Mouse (Mus musculus) bone marrow macrophage, adult 2 months (primary cell): ENCODE results near the gene Lrrc8b. TPM values are rescaled to one million over a fixed set of nuclear protein-coding genes. Genes with fewer than 3 reads are reported as not detected.

Experiments
- H3K27ac ChIP-seq: 2 replicates; pipeline ENCODE4 v1.5.1; 2012; ENCODE audit warnings: low read depth, low read length; ENCODE audit not compliant: insufficient read depth
- H3K4me1 ChIP-seq: 2 replicates; pipeline ENCODE4 v1.6.1; 2012; ENCODE audit warnings: low read length; ENCODE audit not compliant: control insufficient read depth, insufficient read depth
- H3K4me3 ChIP-seq: 2 replicates; pipeline ENCODE4 v1.5.1; 2012; ENCODE audit warnings: mild to moderate bottlenecking, low read length, moderate library complexity; ENCODE audit not compliant: insufficient read depth
- CTCF ChIP-seq: IDR thresholded peaks from 2 replicates; pipeline ENCODE4 v1.5.1; 2012; ENCODE audit warnings: low read depth, mild to moderate bottlenecking, low read length, moderate library complexity
- POLR2A ChIP-seq: IDR thresholded peaks from 2 replicates; pipeline ENCODE4 v1.6.1; 2012; ENCODE audit warnings: mild to moderate bottlenecking, low read depth, low read length, borderline replicate concordance
- polyA plus RNA-seq: library from polyadenylated mRNA; stranded (reverse); fragments of >200 nt; gene quantifications from 2 replicates; pipeline ENCODE4 v1.2.4, GENCODE M21; 2012; ENCODE audit not compliant: missing spikeins, insufficient read depth, insufficient read length

The Lrrc8b gene
- polyA plus RNA-seq, 1 experiment: 6.5 TPM

DNA sequence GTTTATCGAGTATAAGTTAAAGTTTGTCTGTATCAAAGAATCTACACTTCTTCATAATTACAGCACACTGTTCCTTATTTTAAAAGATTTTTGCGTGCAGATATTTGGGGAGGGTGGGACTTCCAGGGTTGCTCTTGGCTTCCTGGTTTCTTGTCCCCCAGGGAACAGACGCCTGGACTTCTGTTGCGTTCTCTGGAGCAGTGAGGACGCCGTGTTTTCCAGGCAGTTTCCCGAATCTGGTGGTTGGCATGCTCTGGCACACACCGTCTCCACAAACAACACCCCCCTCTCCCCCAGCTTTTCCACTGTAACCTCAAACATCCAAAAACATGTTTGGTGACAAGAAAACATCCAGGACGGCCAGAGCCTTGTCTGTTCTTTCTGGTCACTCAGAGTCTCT lies 111.2 kb downstream of the Lrrc8b start:
- Histone ChIP-seq H3K4me3 (no peak overlapping the region), H3K4me1 (peaks cover 5% of the 10 kb centered on the region; the same call in 1 of the 2 replicates), H3K27ac (no peak overlapping the region)
- no peak for TF ChIP-seq CTCF
- no peak for TF ChIP-seq POLR2A

DNA sequence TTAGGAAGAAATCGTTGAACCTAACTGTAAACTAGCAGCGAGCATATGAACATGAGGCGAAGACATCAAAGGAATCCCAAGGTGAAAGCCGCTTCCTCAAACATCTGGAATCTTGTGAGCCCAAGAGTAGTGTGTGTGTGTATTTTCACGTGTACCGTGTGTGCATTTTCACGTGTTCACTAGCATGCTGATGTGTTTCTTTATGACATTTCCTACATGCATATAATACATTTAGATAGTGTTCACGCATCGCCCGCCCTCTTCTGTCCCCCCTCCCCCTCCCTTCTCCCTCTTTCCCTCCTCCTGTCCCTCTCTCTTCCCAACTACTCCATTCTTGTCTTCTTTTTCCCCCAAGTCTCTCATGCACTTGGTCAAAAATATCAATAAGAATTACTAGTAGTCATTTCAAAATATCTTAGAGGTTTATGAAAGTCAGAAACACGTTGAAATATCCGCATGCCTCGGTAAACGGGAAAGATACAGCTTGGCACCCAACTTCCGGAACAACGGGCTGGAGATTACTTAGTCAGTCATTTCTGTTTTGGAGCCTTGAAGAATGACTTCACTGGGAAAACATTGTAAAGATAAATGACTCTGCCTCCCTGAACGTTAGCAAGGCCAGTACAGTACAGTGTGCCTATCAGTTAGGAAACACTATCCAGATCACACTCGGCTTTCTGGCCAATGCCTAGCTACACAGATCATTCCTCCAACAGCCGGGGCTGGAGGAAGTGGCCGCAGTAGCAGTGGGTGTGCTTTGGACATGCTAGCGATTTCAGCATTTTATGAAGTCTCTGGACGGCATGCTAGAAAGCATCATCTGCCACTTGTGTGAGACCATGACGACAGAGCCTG lies 112.1 kb downstream of the Lrrc8b start:
- H3K27ac ChIP-seq: no peak overlapping the region
- H3K4me3 ChIP-seq: no peak overlapping the region
- H3K4me1 ChIP-seq: peaks cover 5% of the 10 kb centered on the region; the same call in 1 of the 2 replicates
- TF ChIP-seq CTCF (no peak), POLR2A (no peak)

DNA sequence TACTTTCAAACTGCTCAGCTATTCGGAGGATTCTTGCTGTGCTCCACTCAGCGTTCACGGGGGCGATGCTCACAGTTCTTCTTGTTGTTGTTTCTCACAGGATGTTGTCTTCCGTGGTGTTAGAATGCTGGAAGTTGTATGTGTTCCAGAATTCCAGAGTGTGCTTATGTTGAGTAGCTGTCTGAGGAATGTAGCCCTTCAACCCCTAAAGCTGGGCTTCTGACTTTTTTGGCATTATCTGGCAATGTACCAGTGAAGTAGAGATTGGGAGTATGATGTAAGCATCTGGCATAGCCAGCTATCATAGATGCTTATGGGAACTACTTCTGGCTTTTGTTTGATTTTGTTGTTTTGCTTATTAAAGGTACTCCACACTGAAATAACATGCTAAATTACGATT lies 115.0 kb downstream of the Lrrc8b start:
- Histone ChIP-seq H3K27ac (no peak overlapping the region), H3K4me1 (peaks cover 5% of the 10 kb centered on the region; the same call in 1 of the 2 replicates), H3K4me3 (no peak overlapping the region)
- TF ChIP-seq CTCF: no peak
- TF ChIP-seq POLR2A: no peak

DNA sequence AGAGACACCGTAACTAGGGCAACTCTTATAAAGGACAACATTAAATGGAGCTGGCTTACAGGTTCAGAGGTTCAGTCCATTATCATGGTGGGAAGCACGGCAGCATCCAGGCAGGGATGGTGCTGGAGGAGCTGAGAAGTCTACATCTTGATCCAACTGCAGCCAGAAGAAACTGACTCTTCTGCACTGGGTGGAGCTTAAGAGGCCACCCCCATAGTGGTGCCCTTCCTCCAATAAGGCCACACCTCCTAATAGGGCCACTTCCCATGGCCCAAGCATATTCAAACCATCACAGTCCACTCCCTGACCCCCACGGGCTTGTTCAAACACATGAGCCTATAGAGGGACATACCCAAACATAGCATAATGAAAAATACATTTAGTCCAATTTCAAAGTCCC lies 119.6 kb downstream of the Lrrc8b start:
- peaks cover 5% of the 10 kb centered on the region; the same call in 1 of the 2 replicates for H3K4me1 ChIP-seq
- TF ChIP-seq CTCF: no peak
- no peak for TF ChIP-seq POLR2A
- H3K4me3 ChIP-seq: no peak overlapping the region
- H3K27ac ChIP-seq: no peak overlapping the region

DNA sequence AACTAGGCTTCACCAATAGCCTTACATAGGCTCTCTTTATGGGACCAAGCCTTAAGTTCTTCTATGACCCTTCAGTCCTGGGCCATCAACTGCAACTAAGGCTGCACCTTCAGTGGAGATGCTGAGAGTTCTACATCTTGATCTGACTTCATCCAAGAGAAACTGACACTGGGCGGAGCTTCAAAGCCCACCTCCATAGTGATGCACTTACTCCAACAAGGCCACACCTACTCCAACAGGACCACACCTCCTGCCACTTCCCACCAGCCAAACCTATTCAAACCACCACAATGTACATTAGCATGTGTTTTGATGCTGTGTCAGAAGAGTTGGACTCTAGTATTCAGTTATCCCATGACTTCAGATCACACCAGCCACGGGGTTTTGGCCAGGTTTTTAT lies 120.6 kb downstream of the Lrrc8b start:
- H3K27ac ChIP-seq: no peak overlapping the region
- H3K4me1 ChIP-seq: no peaks in the 10 kb centered on the region
- no peak overlapping the region for H3K4me3 ChIP-seq
- TF ChIP-seq CTCF: no peak
- TF ChIP-seq POLR2A: no peak

DNA sequence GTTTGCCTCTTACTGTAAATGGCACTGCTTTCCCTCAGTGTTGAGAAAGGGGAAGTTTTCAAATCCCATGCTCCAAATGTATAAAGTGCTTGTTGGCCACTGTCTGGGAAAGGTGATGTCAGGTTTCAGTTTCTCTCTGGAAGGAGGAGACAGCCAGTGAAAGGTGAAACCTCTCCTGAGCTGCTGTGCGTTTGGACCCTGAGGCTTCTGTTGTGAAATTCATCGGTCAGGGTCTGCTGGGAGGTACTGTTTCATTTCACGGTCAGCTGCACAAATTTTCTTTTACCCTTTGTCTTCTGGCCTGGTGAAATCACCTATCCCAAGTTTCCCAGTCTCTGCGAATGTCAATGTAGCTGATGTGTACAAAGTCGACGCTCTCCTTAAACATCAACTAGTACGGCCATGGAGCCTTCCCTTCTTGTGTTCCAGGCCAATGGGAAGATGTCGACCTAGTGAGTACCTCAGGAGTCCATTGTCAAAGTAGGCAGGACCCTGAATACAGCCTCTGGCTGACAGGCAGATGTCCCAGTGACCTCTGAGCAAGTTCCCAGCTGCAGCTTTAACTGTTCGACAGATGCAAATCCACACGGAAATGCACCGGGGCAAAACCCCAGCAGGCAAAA lies 121.6 kb downstream of the Lrrc8b start:
- no peak for TF ChIP-seq CTCF
- TF ChIP-seq POLR2A: no peak
- no peak overlapping the region for H3K4me3 ChIP-seq
- H3K27ac ChIP-seq: no peak overlapping the region
- no peaks in the 10 kb centered on the region for H3K4me1 ChIP-seq

Other genes with a start within 250 kb of the Lrrc8b start
- gene Gbp10, start 176.2 kb upstream of the Lrrc8b start, polyA plus RNA-seq: not detected in 2 replicates
- gene Gm43302, start 122.1 kb upstream of the Lrrc8b start, polyA plus RNA-seq: not detected in 2 replicates
- 3.7 and 5.6 TPM in 2 replicates for gene Gbp6, start 122.1 kb upstream of the Lrrc8b start, polyA plus RNA-seq
- gene Lrrc8c, start 103.6 kb downstream of the Lrrc8b start, polyA plus RNA-seq: 9.6 and 12.1 TPM in 2 replicates